Mouse (Mus musculus) left cerebral cortex, postnatal 25 days (tissue): ENCODE measurements at regions not wholly inside any gene's neighbourhood (a gene's known extent, or its start where the extent isn't known, plus 50 kb on each side); places are given as distances from the start of the nearest gene placed in this dataset.

Experiments used
- DNase-seq, 2 experiments: peaks; one replicate each; pipeline ENCODE4 v3.0.0; 2022; ENCODE audit warnings: low spot score in 2 of 2, mixed read lengths in 1 of 2
- intact Hi-C: fragments of 180-260 bp; cut with DNase I; formaldehyde crosslinking; loops from one replicate; pipeline ENCODE4 v1.15.1; 2025

GRCm38 (mm10) chr15:102776218-102776850, 54.4 kb upstream of the Calcoco1 start:
- DNase-seq, result no peak

GRCm38 (mm10) chr15:102780626-102781025, 58.6 kb upstream of the Calcoco1 start:
- intact Hi-C loops, result no loop called here
- DNase-seq, result no peak

More at GRCm38 (mm10) chr15:102776218-102776850, 54.4 kb upstream of the Calcoco1 start:
- intact Hi-C loops, result no loop called here

GRCm38 (mm10) chr15:102782988-102783799, 61.2 kb upstream of the Calcoco1 start:
- intact Hi-C loops, result no loop called here
- no peak for DNase-seq

- intact Hi-C loops, result no loop called here
- DNase-seq, result peak in 1 of 2 experiments; percentile 52
These were observed 63.3 kb upstream of the Calcoco1 start for GRCm38 (mm10) chr15:102785055-102785820.

GRCm38 (mm10) chr15:102788846-102789518, 67.0 kb upstream of the Calcoco1 start:
- intact Hi-C loops, result no loop called here
- DNase-seq, result peak; percentile 79 to 94

GRCm38 (mm10) chr15:102797020-102797618, 75.1 kb upstream of the Calcoco1 start:
- peak; percentile 68 to 81 for DNase-seq
- intact Hi-C loops, result no loop called here

GRCm38 (mm10) chr15:102800049-102800448, 78.1 kb upstream of the Calcoco1 start:
- no peak for DNase-seq
- intact Hi-C loops, result no loop called here

GRCm38 (mm10) chr15:102802265-102802813, 80.4 kb upstream of the Calcoco1 start:
- peak; percentile 56 to 92 for DNase-seq
- intact Hi-C loops, result no loop called here

GRCm38 (mm10) chr15:102807353-102807752, 85.4 kb upstream of the Calcoco1 start:
- peak; percentile 47 to 59 for DNase-seq
- intact Hi-C loops, result loop anchor here (2.0 kb wide), 1 partner anchor 47 kb away; no protein-coding TSS in a partner anchor

GRCm38 (mm10) chr15:102819181-102819580, 97.2 kb upstream of the Calcoco1 start:
- peak in 1 of 2 experiments; percentile 53 for DNase-seq

GRCm38 (mm10) chr15:102839688-102840087, 81.2 kb upstream of the Hoxc13 start:
- DNase-seq, result peak in 1 of 2 experiments; percentile 37
- intact Hi-C loops, result no loop called here

More at GRCm38 (mm10) chr15:102819181-102819580, 97.2 kb upstream of the Calcoco1 start:
- intact Hi-C loops, result no loop called here

- intact Hi-C loops, result no loop called here
- no peak for DNase-seq
These were observed 58.5 kb upstream of the Hoxc13 start for GRCm38 (mm10) chr15:102862374-102862773.

GRCm38 (mm10) chr15:102866788-102867187, 54.1 kb upstream of the Hoxc13 start:
- intact Hi-C loops, result no loop called here
- DNase-seq, result no peak
